22 mouse cellular contexts compared by ENCODE assay signal in genomic region chr19:48482946-48483345, GRCm38 (mm10).
A peak's percentile ranks its signal among the peaks of the same experiment; 100 is the strongest.
DNase-seq lines count a peak whose midpoint lies in the region; ATAC-seq and TF ChIP-seq lines count a peak whose summit lies in the region.
"Had no signal": no experiment of that assay in that cellular context is flagged by ENCODE, and none has a peak within 500 bp of the region (broad histone marks: within the 10 kb centered on the region; RNA-seq: fewer than 3 reads in every experiment).

No protein-coding gene starts in this region.

- peak; percentile 63; the same call in 1 of the 2 replicates for ATAC-seq in forebrain, embryonic 14.5 days
- no peak for ATAC-seq in forebrain, embryonic 12.5 days (ENCODE audit: low FRiP score)
- no peak for ATAC-seq in midbrain, postnatal 0 days (ENCODE audit: low FRiP score)
- ATAC-seq in midbrain, embryonic 11.5 days (ENCODE audit: low FRiP score) = no peak
- no peak for ATAC-seq in forebrain, postnatal 0 days
- ATAC-seq: intestine, embryonic 15.5 days; midbrain, embryonic 13.5 days had no signal

- no peak overlapping the region for H3K27ac ChIP-seq in forebrain, embryonic 14.5 days (ENCODE audit: low read depth, low read length)
- H3K27ac ChIP-seq in forebrain, embryonic 12.5 days = no peak overlapping the region
- no peak overlapping the region for H3K27ac ChIP-seq in midbrain, postnatal 0 days (ENCODE audit: low read depth, low read length)
- H3K27ac ChIP-seq in midbrain, embryonic 11.5 days (ENCODE audit: low read depth, low read length) = no peak overlapping the region
- no peak overlapping the region for H3K27ac ChIP-seq in forebrain, postnatal 0 days (ENCODE audit: low read depth, low read length)
- H3K27ac ChIP-seq: hindbrain, embryonic 15.5 days; intestine, embryonic 15.5 days; left cerebral cortex, adult 2 months; midbrain, embryonic 13.5 days; neural tube, embryonic 13.5 days had no signal

- no peaks in the 10 kb centered on the region for H3K9me3 ChIP-seq in forebrain, embryonic 14.5 days (replicated peaks; ENCODE audit: control insufficient read depth, low read length)
- H3K9me3 ChIP-seq in forebrain, embryonic 12.5 days = no peaks in the 10 kb centered on the region
- H3K9me3 ChIP-seq in midbrain, postnatal 0 days (ENCODE audit: low read length) = no peaks in the 10 kb centered on the region
- no peaks in the 10 kb centered on the region for H3K9me3 ChIP-seq in midbrain, embryonic 11.5 days (ENCODE audit: control insufficient read depth, low read length)
- H3K9me3 ChIP-seq in forebrain, postnatal 0 days (ENCODE audit: low read length) = no peaks in the 10 kb centered on the region
- H3K9me3 ChIP-seq: hindbrain, embryonic 15.5 days; intestine, embryonic 15.5 days; midbrain, embryonic 13.5 days; neural tube, embryonic 13.5 days had no signal

- no peaks in the 10 kb centered on the region for H3K27me3 ChIP-seq in forebrain, embryonic 14.5 days (replicated peaks; ENCODE audit: control insufficient read depth, insufficient read depth, low read length)
- no peaks in the 10 kb centered on the region for H3K27me3 ChIP-seq in forebrain, embryonic 12.5 days
- no peaks in the 10 kb centered on the region for H3K27me3 ChIP-seq in midbrain, postnatal 0 days (ENCODE audit: insufficient read depth, low read length)
- no peaks in the 10 kb centered on the region for H3K27me3 ChIP-seq in midbrain, embryonic 11.5 days (ENCODE audit: control insufficient read depth, insufficient read depth, low read length)
- no peaks in the 10 kb centered on the region for H3K27me3 ChIP-seq in forebrain, postnatal 0 days (ENCODE audit: insufficient read depth, low read length)
- H3K27me3 ChIP-seq: CH12.LX; hindbrain, embryonic 15.5 days; intestine, embryonic 15.5 days; midbrain, embryonic 13.5 days; neural tube, embryonic 13.5 days had no signal

- no peak for TF ChIP-seq CTCF in midbrain, postnatal 0 days (IDR thresholded peaks at IDR 0.05)
- no peak for TF ChIP-seq CTCF in forebrain, postnatal 0 days (IDR thresholded peaks at IDR 0.05; ENCODE audit: low read depth)

- H3K4me1 ChIP-seq in forebrain, embryonic 14.5 days (ENCODE audit: control insufficient read depth, insufficient read depth, low read length) = peaks cover 3% of the 10 kb centered on the region; the same call in 1 of the 2 replicates
- H3K4me1 ChIP-seq in forebrain, embryonic 12.5 days = no peaks in the 10 kb centered on the region; the same call in 1 of the 2 replicates
- H3K4me1 ChIP-seq in midbrain, postnatal 0 days (ENCODE audit: insufficient read depth, low read length) = no peaks in the 10 kb centered on the region
- H3K4me1 ChIP-seq in midbrain, embryonic 11.5 days (ENCODE audit: control insufficient read depth, insufficient read depth, low read length) = no peaks in the 10 kb centered on the region
- H3K4me1 ChIP-seq in forebrain, postnatal 0 days (ENCODE audit: insufficient read depth) = no peaks in the 10 kb centered on the region
- H3K4me1 ChIP-seq: intestine, embryonic 15.5 days had no signal

- no peak overlapping the region for H3K4me2 ChIP-seq in forebrain, embryonic 14.5 days (ENCODE audit: low read length)
- no peak overlapping the region for H3K4me2 ChIP-seq in forebrain, embryonic 12.5 days
- no peak overlapping the region for H3K4me2 ChIP-seq in midbrain, postnatal 0 days (ENCODE audit: low read depth, low read length, poor library complexity, severe bottlenecking)
- H3K4me2 ChIP-seq in midbrain, embryonic 11.5 days = no peak overlapping the region
- H3K4me2 ChIP-seq in forebrain, postnatal 0 days (ENCODE audit: low read depth) = no peak overlapping the region
- H3K4me2 ChIP-seq: hindbrain, embryonic 15.5 days; intestine, embryonic 15.5 days; midbrain, embryonic 13.5 days; neural tube, embryonic 13.5 days had no signal

- H3K9ac ChIP-seq in forebrain, embryonic 14.5 days (ENCODE audit: low read length) = no peak overlapping the region
- no peak overlapping the region for H3K9ac ChIP-seq in forebrain, embryonic 12.5 days
- no peak overlapping the region for H3K9ac ChIP-seq in midbrain, postnatal 0 days (replicated peaks; ENCODE audit: low read length, poor library complexity, severe bottlenecking)
- no peak overlapping the region for H3K9ac ChIP-seq in midbrain, embryonic 11.5 days (ENCODE audit: low read length)
- no peak overlapping the region for H3K9ac ChIP-seq in forebrain, postnatal 0 days
- H3K9ac ChIP-seq: hindbrain, embryonic 15.5 days; intestine, embryonic 15.5 days; midbrain, embryonic 13.5 days; neural tube, embryonic 13.5 days had no signal

- 42% methylated on average over 3 of the region's 3 CpGs for WGBS in forebrain, embryonic 14.5 days
- WGBS in forebrain, embryonic 12.5 days = 72% methylated on average over 3 of the region's 3 CpGs
- 43% methylated on average over 3 of the region's 3 CpGs for WGBS in midbrain, postnatal 0 days
- 86% methylated on average over 3 of the region's 3 CpGs for WGBS in midbrain, embryonic 11.5 days
- 18% methylated on average over 3 of the region's 3 CpGs for WGBS in forebrain, postnatal 0 days

- H3K36me3 ChIP-seq in forebrain, embryonic 14.5 days (ENCODE audit: control insufficient read depth, insufficient read depth, low read length) = no peaks in the 10 kb centered on the region
- no peaks in the 10 kb centered on the region for H3K36me3 ChIP-seq in forebrain, embryonic 12.5 days (replicated peaks)
- H3K36me3 ChIP-seq in midbrain, postnatal 0 days (ENCODE audit: insufficient read depth, low read length) = no peaks in the 10 kb centered on the region
- no peaks in the 10 kb centered on the region for H3K36me3 ChIP-seq in midbrain, embryonic 11.5 days (ENCODE audit: control insufficient read depth, insufficient read depth, low read length)
- H3K36me3 ChIP-seq in forebrain, postnatal 0 days (ENCODE audit: insufficient read depth) = no peaks in the 10 kb centered on the region
- H3K36me3 ChIP-seq: G1E; hindbrain, embryonic 15.5 days; intestine, embryonic 15.5 days; midbrain, embryonic 13.5 days; neural tube, embryonic 13.5 days had no signal

- H3K4me3 ChIP-seq in forebrain, embryonic 14.5 days (ENCODE audit: low read depth, low read length) = no peak overlapping the region
- no peak overlapping the region for H3K4me3 ChIP-seq in forebrain, embryonic 12.5 days (replicated peaks)
- H3K4me3 ChIP-seq in midbrain, postnatal 0 days (ENCODE audit: low read depth, low read length) = no peak overlapping the region
- H3K4me3 ChIP-seq in midbrain, embryonic 11.5 days (ENCODE audit: low read depth, low read length) = no peak overlapping the region
- H3K4me3 ChIP-seq in forebrain, postnatal 0 days (ENCODE audit: low read depth, low read length) = no peak overlapping the region
- H3K4me3 ChIP-seq: hindbrain, embryonic 15.5 days; intestine, embryonic 15.5 days; left cerebral cortex, adult 2 months; midbrain, embryonic 13.5 days; myocyte; neural tube, embryonic 13.5 days had no signal

- DNase-seq in forebrain, embryonic 14.5 days (ENCODE audit: low spot score) = peak; percentile 69
- peak; percentile 10 for DNase-seq in kidney, postnatal 14 days
- DNase-seq in kidney, adult 9 months = no peak
- peak; percentile 42 for DNase-seq in midbrain, postnatal 0 days (ENCODE audit: low spot score)
- DNase-seq in midbrain, embryonic 11.5 days (ENCODE audit: low spot score, missing footprints) = no peak
- peak; percentile 62 for DNase-seq in forebrain, postnatal 0 days
- DNase-seq: adrenal gland, adult 2 months; B cell, adult 2 months; cerebellum, adult 18-20 months; gastrocnemius, postnatal 25 days; heart, adult 18-20 months; kidney, postnatal 4 days; thymus, adult 2 months had no signal

Comparison
In these comparisons a context has a peak if more than half of its experiments do, and no peak if none do; other contexts are left out.
1. DNase-seq: peak in forebrain, embryonic 14.5 days (single experiment), kidney, postnatal 14 days (single experiment), midbrain, postnatal 0 days (single experiment) and forebrain, postnatal 0 days (single experiment); none in kidney, adult 9 months (single experiment) and midbrain, embryonic 11.5 days (single experiment).